Mouse (Mus musculus) intestine, embryonic 14.5 days (tissue): ENCODE measurements at regions not wholly inside any gene's neighbourhood (a gene's known extent, or its start where the extent isn't known, plus 50 kb on each side); places are given as distances from the start of the nearest gene placed in this dataset.
A peak's percentile ranks its signal among the peaks of the same experiment; 100 is the strongest.

Experiments
- ATAC-seq: fragments of 200-750 bp; cut with Nextera tagmentation; replicated peaks from 2 replicates; pipeline ENCODE4 v1.8.0; 2017; ENCODE audit warnings: low read depth, moderate number of reproducible peaks, moderate TSS enrichment, moderate library complexity; ENCODE audit not compliant: low FRiP score, low TSS enrichment
- DNase-seq: peaks from one replicate; pipeline ENCODE4 v3.0.0-alpha.2; 2018; ENCODE audit warnings: low spot score
- H3K27ac ChIP-seq: fragments of 300-500 bp; sonication (generic); 2 replicates; pipeline ENCODE4 v1.5.1; 2014; ENCODE audit warnings: low read depth, mild to moderate bottlenecking, control low read depth
- H3K27me3 ChIP-seq: fragments of 300-500 bp; sonication (generic); replicated peaks from 2 replicates; pipeline ENCODE4 v1.6.1; 2014; ENCODE audit warnings: low read length, control low read depth; ENCODE audit not compliant: control insufficient read depth, insufficient read depth
- H3K36me3 ChIP-seq: fragments of 300-500 bp; sonication (generic); 2 replicates; pipeline ENCODE4 v1.6.1; 2014; ENCODE audit warnings: low read length, control low read depth; ENCODE audit not compliant: control insufficient read depth, insufficient read depth
- H3K4me1 ChIP-seq: fragments of 300-500 bp; sonication (generic); replicated peaks from 2 replicates; pipeline ENCODE4 v1.6.1; 2014; ENCODE audit warnings: low read length, control low read depth, mixed read lengths; ENCODE audit not compliant: control insufficient read depth, insufficient read depth
- H3K4me2 ChIP-seq: fragments of 300-500 bp; sonication (generic); 2 replicates; pipeline ENCODE4 v1.6.1; 2014; ENCODE audit warnings: low read length
- H3K4me3 ChIP-seq: fragments of 300-500 bp; sonication (generic); 2 replicates; pipeline ENCODE4 v1.5.1; 2014; ENCODE audit warnings: low read depth, low read length, control low read depth, mixed read lengths
- H3K9ac ChIP-seq: fragments of 300-500 bp; sonication (generic); 2 replicates; pipeline ENCODE4 v1.6.1; 2014; ENCODE audit warnings: mild to moderate bottlenecking, low read length
- H3K9me3 ChIP-seq: fragments of 300-500 bp; sonication (generic); 2 replicates; pipeline ENCODE4 v1.6.1; 2016; ENCODE audit warnings: low read length, control low read depth; ENCODE audit not compliant: control insufficient read depth
- WGBS: fragments of 180-500 bp; shearing (Covaris S2); extraction: QIAGEN DNeasy Blood & Tissue Kit; methylation state at CpG from one replicate; pipeline ENCODE4 v1.1.7; 2014; 5-methylcytosine and 5-hydroxymethylcytosine counted together

DNA sequence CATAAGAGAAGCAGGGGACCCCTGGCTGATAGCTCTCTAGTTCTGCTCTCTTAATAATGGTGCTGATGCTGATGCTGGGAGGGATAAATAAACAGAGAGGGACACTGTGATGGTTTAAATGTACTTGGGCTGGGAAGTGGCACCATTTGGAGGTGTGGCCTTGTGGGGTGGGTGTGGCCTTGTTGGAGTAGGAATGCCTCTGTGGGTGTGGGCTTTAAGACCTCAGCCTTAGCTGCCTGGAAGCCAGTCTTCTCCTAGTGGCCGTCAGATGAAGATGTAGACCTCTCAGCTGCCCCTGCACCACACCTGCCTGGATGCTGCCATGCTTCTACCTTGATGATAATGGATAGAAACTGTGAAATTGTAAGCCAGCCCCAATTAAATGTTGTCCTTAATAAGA is 765.0 kb upstream of the Car8 start:
- Histone ChIP-seq H3K27ac (no peak overlapping the region), H3K9me3 (no peaks in the 10 kb centered on the region), H3K27me3 (no peaks in the 10 kb centered on the region), H3K36me3 (no peaks in the 10 kb centered on the region), H3K9ac (no peak overlapping the region), H3K4me1 (no peaks in the 10 kb centered on the region), H3K4me3 (no peak overlapping the region), H3K4me2 (no peak overlapping the region)
- ATAC-seq (no peak), DNase-seq (no peak)
- 66% methylated on average over 1 of the region's 1 CpGs for WGBS

DNA sequence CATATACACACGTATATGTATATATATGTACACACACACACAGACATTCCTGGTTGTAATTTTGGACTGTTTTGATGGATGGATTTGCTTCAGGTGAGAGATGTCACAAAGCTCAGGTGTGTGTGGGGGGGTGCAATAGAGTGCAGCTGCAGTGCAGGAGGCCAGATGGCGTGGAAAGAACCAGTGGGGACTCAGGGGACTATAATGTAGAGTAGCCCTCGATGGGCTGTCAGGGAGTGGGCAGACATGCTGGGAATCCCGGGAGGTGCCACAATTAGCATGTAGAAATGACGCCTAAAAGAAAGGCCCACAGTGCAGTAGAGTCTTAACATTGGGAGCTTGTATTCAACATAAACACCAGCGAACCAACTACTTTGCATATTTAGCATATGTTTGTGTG is 763.5 kb upstream of the Car8 start:
- 82% methylated on average over 6 of the region's 6 CpGs for WGBS
- no peak for DNase-seq
- Histone ChIP-seq H3K36me3 (no peaks in the 10 kb centered on the region), H3K9ac (no peak overlapping the region), H3K4me1 (no peaks in the 10 kb centered on the region), H3K9me3 (no peaks in the 10 kb centered on the region), H3K4me3 (no peak overlapping the region), H3K27me3 (no peaks in the 10 kb centered on the region), H3K4me2 (no peak overlapping the region), H3K27ac (no peak overlapping the region)
- ATAC-seq, result no peak

DNA sequence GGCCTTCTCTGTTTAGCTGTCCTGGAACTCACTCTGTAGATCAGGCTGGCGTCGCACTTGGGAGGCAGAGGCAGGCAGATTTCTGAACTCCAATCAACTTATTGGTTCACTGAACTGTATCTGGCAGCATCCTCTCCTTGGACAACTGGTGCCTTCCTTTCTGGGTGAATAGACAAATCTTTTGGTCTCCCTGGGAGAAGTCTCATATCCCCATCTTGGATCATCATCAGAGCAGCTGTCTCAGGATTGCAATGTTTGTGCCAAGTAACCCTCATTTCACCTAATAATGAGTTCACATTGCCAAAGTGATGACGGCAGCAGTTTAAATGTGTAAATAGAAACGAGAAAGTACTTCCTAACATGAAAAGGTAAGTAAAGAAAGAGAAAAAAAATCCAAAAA is 759.8 kb upstream of the Car8 start:
- H3K27ac ChIP-seq, result no peak overlapping the region
- H3K4me2 ChIP-seq, result no peak overlapping the region
- no peaks in the 10 kb centered on the region for H3K36me3 ChIP-seq
- 88% methylated on average over 4 of the region's 4 CpGs for WGBS
- H3K4me3 ChIP-seq, result no peak overlapping the region
- DNase-seq (no peak), ATAC-seq (no peak)
- H3K9ac ChIP-seq, result no peak overlapping the region
- no peaks in the 10 kb centered on the region for H3K4me1 ChIP-seq
- H3K9me3 ChIP-seq, result no peaks in the 10 kb centered on the region
- H3K27me3 ChIP-seq, result no peaks in the 10 kb centered on the region

DNA sequence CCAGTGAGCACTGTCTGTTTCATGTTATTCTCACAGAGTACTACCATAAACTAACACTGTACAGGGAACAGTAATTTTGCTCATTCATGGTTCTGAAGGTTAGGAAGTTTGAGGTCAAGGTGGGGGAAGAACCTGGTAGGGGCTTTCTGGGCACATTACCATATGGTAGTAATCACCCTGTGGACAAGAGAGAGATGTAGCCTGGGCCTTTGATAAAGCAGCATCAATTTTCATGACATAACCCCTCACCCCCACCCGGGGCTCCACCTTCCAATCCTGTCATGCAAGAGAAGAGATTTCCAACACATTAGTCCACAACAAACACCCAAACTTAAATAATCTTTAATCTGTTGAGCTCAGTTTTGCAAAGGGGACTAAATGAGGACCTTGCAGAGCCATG is 753.3 kb upstream of the Car8 start:
- Histone ChIP-seq H3K9me3 (no peaks in the 10 kb centered on the region), H3K27me3 (no peaks in the 10 kb centered on the region), H3K4me3 (no peak overlapping the region), H3K9ac (no peak overlapping the region), H3K36me3 (no peaks in the 10 kb centered on the region), H3K4me1 (0 out of 2 replicates have a peak, but pooled peaks cover 8% of the 10 kb centered on the region), H3K27ac (no peak overlapping the region), H3K4me2 (no peak overlapping the region)
- DNase-seq, result no peak
- WGBS, result 79% methylated on average over 1 of the region's 1 CpGs
- ATAC-seq, result no peak

DNA sequence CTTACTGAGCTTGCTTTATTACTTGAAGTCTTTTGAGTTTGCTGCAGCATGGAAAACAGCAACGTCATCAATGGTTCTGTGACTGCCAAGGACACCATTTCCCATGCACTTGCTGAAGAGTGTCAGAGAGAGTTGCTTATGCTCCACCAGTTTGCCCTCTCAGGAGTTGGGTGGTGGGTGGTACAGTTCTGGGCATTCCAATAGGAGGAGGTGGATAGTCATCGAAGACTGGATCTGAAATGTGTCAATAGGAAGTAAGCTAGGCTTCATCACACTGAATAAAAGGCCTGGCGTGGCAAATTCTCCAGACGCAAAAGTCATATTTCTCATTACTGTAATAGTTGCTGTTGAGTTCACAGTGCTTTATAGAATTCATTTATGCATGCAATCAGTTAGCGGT is 751.7 kb upstream of the Car8 start:
- Histone ChIP-seq H3K4me3 (no peak overlapping the region), H3K4me2 (no peak overlapping the region), H3K4me1 (0 out of 2 replicates have a peak, but pooled peaks cover 8% of the 10 kb centered on the region), H3K9me3 (no peaks in the 10 kb centered on the region), H3K36me3 (no peaks in the 10 kb centered on the region), H3K27me3 (no peaks in the 10 kb centered on the region), H3K27ac (no peak overlapping the region), H3K9ac (no peak overlapping the region)
- DNase-seq (no peak), ATAC-seq (no peak)
- WGBS, result 77% methylated on average over 5 of the region's 5 CpGs

DNA sequence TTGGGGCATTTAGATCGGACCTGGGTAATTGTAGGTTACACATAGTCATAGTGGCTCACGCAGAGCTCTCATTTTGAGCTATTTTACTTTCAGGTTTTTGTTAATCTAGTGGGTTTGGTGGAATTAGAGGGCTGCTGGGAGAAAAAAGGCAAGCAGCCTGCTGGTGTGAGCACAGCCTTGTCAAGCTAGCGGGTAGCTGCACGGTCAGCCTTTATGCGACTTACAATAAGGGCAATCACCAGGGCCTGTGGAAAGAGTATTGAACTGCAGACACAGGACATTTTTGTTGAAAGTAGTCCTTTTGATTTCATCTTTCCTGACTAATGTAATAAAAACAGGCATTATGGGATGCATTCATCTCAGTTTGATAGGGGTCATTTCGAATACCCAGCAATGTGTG is 750.8 kb upstream of the Car8 start:
- H3K4me1 ChIP-seq, result 0 out of 2 replicates have a peak, but pooled peaks cover 8% of the 10 kb centered on the region
- no peaks in the 10 kb centered on the region for H3K9me3 ChIP-seq
- H3K27ac ChIP-seq, result no peak overlapping the region
- no peak overlapping the region for H3K9ac ChIP-seq
- H3K27me3 ChIP-seq, result no peaks in the 10 kb centered on the region
- 65% methylated on average over 6 of the region's 6 CpGs for WGBS
- H3K36me3 ChIP-seq, result no peaks in the 10 kb centered on the region
- DNase-seq, result no peak
- no peak overlapping the region for H3K4me2 ChIP-seq
- H3K4me3 ChIP-seq, result no peak overlapping the region
- ATAC-seq, result no peak

DNA sequence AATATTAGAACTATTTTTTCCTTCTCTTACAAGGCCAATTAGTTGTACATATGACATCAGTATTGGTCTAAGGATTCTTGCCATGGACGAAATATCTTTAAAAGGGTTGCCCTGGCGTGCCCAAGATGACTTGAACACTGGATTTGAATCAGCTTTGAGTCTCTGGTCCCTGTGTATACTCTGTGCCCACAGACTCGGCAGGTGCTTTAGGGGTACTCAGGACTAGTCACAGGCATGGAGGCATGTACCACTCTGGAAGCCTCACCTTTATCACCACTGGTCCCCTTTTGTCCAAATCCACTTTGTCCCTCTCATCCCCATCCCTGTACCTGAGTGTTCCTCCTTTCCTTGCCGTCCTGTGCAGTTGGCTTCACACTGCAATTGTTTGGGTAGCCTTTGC is 750.3 kb upstream of the Car8 start:
- Histone ChIP-seq H3K9ac (no peak overlapping the region), H3K27ac (no peak overlapping the region), H3K4me3 (no peak overlapping the region), H3K4me1 (0 out of 2 replicates have a peak, but pooled peaks cover 8% of the 10 kb centered on the region), H3K36me3 (no peaks in the 10 kb centered on the region), H3K9me3 (no peaks in the 10 kb centered on the region), H3K4me2 (no peak overlapping the region), H3K27me3 (no peaks in the 10 kb centered on the region)
- WGBS, result 86% methylated on average over 4 of the region's 4 CpGs
- DNase-seq, result no peak
- ATAC-seq, result no peak

DNA sequence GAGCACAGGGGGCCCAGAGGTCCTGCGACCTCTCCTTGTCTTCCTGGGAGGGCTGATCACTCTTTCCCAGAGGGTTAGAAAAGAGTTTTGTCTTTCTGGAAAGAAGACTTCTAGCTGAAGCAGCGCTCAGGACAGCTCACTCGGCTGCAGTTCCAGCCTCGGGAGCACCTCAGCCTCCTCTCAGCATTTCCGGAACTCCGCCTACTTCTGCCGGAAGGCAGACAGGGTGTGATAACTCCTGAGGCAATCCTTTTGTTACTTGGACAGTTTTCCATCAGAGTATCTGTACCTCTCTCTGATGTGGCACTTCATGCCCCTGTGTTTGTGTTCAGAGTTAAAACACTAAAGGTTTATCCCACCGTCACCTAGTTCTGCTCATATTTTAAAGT is 749.5 kb upstream of the Car8 start:
- ATAC-seq, result no peak
- Histone ChIP-seq H3K9me3 (no peaks in the 10 kb centered on the region), H3K4me1 (0 out of 2 replicates have a peak, but pooled peaks cover 8% of the 10 kb centered on the region), H3K27me3 (no peaks in the 10 kb centered on the region), H3K4me3 (no peak overlapping the region), H3K9ac (no peak overlapping the region), H3K27ac (no peak overlapping the region), H3K4me2 (no peak overlapping the region), H3K36me3 (no peaks in the 10 kb centered on the region)
- 43% methylated on average over 8 of the region's 8 CpGs for WGBS
- DNase-seq, result no peak

DNA sequence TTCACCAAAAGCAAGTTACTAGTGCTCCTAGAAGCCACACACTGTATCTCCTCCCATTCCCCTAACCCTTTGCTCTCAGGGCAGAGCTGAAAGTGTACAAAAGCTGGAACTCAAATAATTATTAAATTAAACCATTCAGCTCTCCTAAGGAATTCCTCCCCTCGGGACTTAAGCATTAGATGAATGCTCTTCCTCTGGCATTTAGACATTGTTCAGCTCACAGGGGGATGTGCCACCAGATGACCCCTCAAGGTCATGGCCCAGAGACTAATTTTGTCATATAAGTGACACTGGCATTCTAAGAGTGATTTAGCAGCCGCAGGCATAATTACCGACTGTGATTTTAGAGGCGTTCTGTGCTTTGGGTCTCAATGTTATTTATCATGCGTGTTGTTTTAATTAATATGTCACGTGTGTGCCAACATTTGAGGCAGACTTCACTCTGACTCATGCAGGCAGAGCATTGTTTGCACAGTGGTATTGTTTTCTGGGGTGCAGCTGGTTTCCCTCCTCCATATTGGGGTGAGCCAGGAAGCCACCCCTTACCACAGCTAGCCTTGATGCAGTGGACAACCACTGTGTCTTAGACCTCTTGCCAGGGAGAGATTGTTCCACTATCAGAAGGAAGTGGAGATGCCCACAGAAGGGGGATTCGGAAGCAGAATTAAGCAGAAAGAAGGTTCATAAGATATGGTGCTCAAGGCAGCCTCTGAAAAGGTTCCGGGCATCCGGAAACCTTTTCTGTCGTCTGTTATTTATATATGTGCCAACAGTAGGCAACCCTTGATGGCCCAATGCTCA is 748.9 kb upstream of the Car8 start:
- Histone ChIP-seq H3K9me3 (no peaks in the 10 kb centered on the region), H3K27me3 (no peaks in the 10 kb centered on the region), H3K4me2 (no peak overlapping the region), H3K27ac (no peak overlapping the region), H3K4me1 (0 out of 2 replicates have a peak, but pooled peaks cover 8% of the 10 kb centered on the region), H3K4me3 (no peak overlapping the region), H3K36me3 (no peaks in the 10 kb centered on the region), H3K9ac (no peak overlapping the region)
- no peak for DNase-seq
- 0 out of 2 replicates have a peak, but pooled peaks have one; percentile 28 for ATAC-seq
- 51% methylated on average over 10 of the region's 10 CpGs for WGBS
